Mouse (Mus musculus) brain, embryonic 14.5 days (tissue): ENCODE data around the gene Usp18.

ENCODE experiments used
- CTCF ChIP-seq: fragments of 200-500 bp; IDR thresholded peaks from 2 replicates; pipeline ENCODE4 v1.5.1; 2012; ENCODE audit warnings: inconsistent platforms, mild to moderate bottlenecking, moderate library complexity, borderline replicate concordance; ENCODE audit not compliant: insufficient read depth, insufficient read length; ENCODE audit errors: extremely low read depth
- POLR2A ChIP-seq: fragments of 200-500 bp; IDR thresholded peaks from 2 replicates; pipeline ENCODE4 v1.6.1; 2012; ENCODE audit warnings: mild to moderate bottlenecking, inconsistent platforms, borderline replicate concordance; ENCODE audit not compliant: poor library complexity, insufficient read depth, insufficient read length, severe bottlenecking; ENCODE audit errors: extremely low read depth

- no peak for TF ChIP-seq POLR2A
- TF ChIP-seq CTCF, result no peak
Observed at GRCm38 (mm10) chr6:121246037-121246361, 293 bp downstream of the Usp18 start.
